Mouse (Mus musculus): ENCODE results near the gene Csad.
A peak's percentile ranks its signal among the peaks of the same experiment; 100 is the strongest.

Csad gene

DNA sequence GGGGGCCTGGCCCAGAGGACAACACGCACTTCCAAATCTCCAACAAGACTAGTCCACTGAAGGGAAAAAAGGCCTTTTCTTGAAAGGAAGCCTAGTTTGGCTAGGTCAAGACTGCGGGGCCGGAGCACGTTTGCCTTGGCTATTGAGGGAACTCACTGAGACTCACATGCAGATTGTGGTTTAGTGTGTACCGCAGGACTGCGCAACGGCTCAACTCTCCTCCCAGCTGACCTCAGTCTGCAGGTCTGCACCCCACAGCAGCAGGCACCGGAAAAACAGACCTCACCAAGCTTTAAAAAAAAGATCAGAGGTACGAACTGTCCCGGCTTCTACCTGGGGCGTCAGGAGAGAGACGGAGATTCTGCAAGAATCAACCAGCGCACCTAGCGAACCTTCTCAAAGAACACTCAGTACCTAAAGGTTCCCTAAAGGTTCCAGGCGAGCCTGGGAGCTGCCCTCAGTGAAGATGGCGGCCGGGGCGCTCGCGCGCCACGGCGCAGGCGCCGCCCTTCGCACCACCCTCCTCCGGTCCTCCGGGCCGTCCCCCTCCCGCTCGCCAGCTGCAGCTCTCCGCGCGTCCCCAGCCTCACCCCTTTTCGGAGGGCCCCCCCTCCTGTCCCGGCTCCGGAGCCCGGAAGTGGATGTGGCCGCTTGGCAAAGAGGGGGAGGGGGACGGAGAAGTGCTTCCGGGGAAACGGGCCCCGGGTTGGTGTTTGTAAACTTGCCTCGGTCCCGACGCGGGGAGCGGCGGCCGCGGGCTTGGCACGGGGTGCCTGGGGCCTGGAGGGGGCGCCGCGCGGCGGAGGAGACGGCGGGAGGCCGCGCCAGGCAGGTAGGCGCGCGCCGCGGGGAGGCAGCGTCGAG is 1.3 kb downstream of the Csad start, which contains the start of gene Zfp740:
Zfp740 (plus strand) TSS at position 279 of the 864 bp plus-strand sequence.
- peak; percentile 78 for DNase-seq (ENCODE audit: low read depth, low spot score)

DNA sequence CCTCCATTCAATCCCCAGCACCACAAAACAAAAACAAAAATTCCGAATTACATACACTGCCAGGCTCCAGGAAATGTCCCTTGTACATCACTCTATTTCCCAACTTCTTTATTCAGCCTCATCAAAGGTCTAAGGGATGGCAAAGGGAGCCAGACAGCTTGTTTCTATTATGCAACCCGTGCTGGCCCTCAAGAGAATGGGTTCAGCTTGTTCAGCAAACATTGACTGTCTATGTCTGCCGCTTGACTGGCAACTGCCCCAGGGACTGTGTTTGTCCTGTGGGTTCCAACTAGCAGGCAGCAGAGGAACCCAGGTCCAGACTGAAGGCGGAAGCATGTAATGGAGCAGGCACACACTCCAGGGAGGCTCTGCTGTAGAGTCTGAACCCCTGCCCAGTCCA is 5.7 kb downstream of the Csad start:
- DNase-seq (ENCODE audit: low read depth, low spot score) = no peak

DNA sequence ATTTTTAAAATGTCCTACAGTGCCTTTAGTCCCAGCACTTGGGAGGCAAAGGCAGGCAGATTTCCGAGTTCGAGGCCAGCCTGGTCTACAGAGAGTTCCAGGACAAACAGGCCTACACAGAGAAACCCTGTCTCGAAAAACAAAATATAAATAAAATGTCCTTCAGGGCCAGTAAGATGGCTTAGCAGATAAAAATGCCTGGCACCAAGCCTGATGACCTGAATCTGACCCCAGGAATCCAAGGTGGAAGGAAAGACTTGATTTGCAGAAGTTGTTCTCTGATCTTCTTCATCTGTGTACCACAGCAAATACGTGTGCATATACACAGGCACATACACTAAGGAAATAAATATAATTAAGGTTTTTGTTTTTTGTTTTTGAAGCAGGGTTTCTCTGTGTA is 9.2 kb downstream of the Csad start:
- no peak for DNase-seq (ENCODE audit: low read depth, low spot score)

DNA sequence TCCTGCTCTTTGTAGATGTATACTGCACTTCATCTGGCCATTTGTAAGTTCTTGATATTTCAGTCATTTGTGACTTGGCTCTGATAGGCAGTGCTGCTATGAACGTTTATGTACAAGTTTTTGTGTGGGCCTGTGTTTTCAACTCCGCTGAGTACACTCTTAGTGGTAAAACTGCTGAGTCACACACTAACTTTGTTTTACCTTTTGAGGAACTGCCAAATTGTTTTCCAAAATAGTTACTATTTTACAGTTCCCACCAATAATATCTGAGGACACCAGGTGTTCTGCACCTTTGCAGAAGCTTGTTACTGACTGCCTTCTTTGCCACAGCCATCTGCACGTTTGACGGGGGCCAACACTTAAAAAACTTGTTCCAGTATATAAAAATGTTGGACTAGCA is 10.1 kb downstream of the Csad start:
- no peak for DNase-seq (ENCODE audit: low read depth, low spot score)

DNA sequence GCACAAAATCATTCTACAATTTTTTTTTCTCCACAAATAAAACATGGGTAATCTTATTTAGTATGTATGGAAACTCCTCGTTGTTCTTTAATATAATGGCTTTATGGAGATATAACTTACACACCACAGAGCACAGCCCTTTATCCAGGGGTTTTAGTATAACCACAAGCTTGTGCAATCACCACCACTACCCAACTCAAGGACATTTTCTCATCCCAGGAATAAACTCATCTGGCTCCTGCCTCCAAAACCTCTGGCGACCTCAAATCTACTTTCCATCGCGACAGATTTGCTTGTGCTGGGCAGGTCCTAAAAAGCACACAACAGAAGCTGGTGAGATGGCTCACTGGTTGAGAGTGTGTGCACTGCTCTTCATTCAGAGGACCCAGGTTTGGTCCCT is 10.9 kb downstream of the Csad start:
- no peak for DNase-seq (ENCODE audit: low read depth, low spot score)

DNA sequence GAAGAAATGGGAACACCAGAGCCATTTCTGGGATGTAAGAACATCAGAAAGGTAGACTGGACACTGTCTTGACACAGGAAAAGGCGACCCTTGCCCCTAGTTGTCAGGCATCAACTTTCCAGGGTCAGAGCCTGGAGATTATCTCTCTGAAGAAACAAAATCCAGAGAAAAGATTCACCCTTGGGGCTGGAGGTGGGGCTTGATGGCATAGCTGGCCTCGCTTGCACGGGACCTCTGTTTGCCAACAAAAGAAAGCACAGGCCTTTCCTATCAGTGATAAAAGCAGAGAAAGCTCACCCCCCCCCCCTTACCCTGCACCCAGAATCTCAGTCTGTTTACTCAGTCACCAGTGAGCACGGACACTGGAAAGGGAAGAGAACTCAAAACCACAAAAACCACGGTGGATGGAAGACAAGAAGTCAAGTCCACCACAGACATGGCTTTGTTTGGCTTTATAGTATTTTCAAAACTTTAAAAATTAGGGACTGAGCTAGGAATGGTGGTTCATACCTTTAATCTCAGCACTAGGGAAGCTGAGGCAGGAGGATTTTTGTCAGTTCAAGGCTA is 11.6 kb downstream of the Csad start:
- no peak for DNase-seq (ENCODE audit: low read depth, low spot score)

DNA sequence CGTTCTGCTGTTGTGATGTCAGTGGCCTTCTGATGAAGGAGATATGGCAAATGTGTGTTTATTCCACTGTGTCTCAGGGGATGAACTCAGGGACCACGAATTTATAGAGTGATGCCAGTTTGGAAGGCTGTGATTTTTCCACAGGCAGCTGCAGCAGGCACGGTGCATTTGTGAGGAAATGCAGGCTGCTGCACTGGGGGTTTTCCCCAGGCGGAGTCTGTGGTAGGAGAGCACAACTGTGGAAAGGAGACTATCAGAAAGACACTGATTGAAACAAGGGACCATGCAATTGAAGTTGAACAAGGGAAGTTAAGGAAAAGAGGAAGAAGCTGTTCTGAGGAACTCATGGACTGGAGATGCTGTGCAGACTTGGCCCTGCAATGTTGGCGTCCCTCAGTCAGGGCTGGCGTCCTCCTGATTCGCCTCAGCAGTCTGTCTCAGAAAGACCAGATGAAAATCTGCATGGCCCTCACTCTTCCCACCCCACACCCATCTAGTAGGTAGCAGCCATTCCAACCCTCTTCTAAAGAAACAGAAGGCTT is 12.2 kb downstream of the Csad start:
- no peak for DNase-seq (ENCODE audit: low read depth, low spot score)

DNA sequence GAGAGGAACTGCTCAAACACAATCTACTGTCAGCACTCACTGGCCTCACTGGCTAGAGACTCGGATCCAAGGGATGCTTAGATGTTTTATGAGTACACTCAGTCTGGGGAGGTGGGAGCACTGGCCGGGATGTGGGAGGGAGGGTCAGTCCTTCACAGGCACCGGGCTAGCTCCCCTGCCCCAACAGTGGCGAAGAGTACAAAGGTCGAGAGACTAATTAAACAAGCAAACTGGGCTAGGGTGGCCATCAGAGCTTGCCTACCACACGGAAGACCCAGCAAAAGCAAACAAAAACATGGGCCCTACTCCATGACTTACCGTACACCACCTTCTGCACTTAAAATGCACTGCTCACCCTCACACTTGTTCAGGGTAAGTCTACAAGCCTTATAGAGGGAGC is 12.8 kb downstream of the Csad start:
- DNase-seq (ENCODE audit: low read depth, low spot score) = no peak

DNA sequence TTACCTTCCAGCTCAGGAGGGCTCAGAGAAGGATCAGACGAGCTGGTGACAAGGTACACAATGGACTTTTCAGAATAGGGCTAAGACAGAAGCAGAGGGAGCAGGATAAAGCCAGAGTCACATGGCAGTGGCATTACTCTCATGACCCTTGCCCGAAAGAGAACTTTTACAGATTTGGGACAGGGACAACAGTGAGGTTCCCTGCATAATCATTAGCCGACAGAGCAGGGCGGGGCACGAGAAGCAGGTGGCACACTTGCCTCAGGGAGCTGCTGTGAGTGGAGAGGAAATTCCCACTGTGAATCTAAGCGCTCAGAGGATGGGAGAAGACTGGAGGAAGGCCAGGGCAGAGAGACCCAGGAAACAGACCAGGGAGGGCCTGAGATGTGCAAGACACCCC is 15.6 kb downstream of the Csad start:
- DNase-seq (ENCODE audit: low read depth, low spot score) = no peak

DNA sequence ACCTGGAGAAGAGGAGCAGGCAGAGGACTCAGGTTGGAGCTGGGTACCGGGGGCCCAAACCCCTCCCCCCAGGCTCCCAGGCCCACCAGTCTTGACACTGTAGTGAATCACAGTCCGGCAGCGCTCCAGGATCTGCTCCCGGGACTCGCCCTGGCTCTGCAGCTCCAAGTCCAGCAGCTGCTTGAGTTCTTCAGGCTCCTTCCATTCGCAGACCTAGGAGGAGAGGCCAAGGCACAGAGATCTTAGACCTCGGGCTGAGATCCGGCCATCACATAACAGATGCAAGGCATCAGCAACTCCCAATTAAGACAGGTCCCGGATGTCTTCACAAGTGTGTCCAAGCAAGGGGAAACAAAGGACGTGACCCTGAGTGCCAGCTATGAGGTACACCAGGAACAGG is 16.4 kb downstream of the Csad start:
- no peak for DNase-seq (ENCODE audit: low read depth, low spot score)

DNA sequence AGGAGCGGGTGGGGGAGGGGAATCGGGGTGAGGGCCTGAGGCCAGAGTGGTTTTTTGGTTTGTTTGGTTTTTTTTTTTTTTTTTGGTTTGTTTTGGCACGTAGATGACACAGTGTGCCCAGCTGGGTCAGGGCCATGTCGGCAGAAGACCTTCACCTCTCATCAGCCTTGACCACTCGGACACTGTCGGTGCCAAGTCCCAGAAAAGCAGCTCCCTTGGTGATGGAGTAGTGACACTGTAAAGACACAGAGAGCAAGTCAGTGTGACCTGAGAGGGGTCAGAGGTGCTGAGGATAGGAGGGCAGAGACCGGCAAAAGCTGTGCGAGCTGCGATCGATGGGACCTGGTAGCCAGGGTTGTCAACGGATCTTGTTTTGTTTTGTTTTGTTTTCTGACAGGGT is 18.3 kb downstream of the Csad start:
- DNase-seq (ENCODE audit: low read depth, low spot score) = no peak

DNA sequence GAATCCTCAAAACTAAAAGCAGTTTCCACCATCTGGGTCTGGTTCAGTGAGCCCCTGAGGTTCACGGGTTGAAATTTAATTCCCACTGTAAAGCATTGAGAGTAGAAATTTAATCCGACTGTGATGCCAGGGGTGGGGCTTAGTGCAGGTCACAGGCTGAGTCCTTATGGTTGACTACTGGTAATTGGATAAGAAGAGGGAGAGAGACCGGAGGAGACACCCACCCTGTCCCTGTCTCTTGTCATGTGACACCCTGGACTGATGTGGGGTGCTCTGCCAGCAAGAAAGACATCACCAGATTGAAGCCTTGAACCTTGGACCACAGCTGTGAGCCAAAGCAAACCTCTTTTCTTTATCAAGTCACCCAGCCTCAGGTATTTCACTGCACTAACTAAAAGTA is 21.4 kb downstream of the Csad start:
- DNase-seq (ENCODE audit: low read depth, low spot score) = no peak

DNA sequence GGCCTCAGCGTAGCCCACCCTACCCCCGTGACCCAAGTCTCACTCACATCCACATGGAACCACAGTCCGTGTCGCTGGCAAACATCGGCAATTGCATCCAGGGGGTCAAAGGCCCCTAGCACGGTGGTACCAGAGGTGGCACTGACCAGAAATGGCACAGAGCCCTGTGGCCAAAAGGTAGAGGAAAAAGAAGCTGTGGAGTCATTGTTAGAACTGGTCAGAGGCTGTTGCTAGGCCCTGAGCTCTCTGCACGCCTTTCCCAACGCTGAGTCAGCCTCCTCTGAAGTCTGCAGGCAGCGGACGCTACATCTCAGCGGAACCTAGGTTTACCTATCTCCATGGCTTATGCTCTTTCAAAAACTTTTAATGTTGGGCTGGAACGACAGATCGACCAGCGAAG is 24.6 kb downstream of the Csad start:
- DNase-seq (ENCODE audit: low read depth, low spot score) = no peak

DNA sequence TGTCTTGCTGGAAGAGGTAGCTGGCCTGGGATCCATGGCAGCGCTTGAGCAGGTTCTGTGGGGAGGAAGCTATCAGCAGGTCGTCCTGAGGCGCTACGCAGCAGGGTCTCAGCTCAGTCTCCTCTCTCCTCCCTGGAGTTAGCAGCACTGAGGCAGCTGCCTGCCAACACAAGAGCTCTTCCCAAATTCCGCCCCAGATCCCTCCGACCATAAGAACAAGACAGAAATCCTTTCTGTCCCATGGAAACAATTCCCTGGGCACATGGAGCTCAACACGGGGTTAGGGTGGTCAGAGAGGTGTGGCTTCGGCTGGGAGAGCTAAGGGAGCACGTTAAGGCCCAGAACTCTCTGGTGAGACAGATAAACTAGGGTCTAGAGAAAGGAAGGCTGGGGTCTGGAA is 25.4 kb downstream of the Csad start:
- DNase-seq (ENCODE audit: low read depth, low spot score) = no peak

DNA sequence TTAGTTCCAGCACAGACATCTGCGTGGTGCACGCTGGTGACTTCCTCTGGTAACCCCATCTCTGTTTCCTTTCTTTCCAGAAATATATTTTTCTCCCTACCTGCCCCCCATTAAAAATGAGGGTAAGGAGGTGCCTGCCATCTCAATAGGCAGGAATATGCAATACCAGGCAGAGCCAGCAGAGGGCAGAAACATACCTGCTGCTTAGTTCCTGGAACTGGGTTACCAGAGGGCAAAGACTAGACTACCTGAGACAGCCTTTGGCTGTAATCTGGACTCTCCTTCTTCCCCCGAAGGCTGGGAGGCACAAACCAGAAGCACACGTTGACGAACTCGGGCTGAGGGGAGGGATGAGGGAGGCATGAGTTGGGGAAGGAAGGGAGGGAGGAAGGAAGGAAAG is 26.2 kb downstream of the Csad start:
- peak; percentile 55 for DNase-seq (ENCODE audit: low read depth, low spot score)

DNA sequence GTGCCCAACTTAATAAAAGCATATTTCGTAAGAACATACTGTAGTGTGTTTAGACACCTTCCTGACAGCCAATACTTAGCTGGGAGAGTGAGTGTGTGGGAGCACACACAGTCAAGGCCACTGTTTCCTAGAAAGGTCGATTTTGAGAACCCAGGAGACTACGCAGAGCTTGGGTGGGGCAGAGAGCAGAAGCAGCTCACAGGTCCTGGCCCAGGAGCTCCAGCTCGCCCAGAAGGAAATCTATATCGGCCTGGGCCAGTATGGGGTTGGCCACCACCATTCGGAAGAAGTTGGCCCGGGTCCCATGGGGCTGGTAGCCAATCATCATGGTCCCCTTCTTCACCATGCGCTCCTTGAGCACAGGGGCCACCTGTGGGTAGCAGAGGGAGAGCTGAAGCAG is 27.1 kb downstream of the Csad start:
- no peak for DNase-seq (ENCODE audit: low read depth, low spot score)

DNA sequence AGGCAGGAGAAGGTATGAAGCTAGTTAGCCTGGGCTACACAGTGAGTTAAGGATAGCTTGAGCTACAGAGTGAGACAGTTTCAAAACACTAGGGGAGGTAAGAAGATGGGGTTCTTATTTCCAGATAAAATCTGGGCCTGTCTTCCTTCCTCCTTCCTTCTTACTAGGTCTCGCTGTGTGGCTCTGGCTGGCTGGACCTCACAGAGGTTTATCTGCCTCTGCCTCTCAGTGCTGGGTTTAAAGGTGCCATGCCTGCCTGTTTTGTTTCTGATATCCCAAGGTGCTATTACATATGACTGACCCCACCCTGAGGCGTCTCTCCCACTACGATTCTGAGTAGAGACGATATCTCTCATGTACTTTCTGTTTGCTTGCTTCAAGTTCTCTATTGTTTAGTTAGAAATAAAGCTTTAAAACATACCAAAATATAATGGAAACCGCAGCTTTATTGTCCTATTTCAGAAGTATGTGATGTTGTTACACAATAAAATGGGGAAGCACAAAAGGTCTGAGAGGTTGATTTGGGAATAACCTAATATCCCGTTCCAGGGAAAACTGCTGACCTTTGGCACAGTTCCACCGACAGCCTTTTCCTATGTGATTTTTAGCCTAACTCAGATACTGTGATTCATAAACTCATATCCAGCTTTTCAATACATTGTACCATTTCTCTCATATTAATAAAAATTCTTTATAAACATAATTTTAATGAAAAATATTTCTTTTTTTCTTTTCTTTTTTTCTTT is 27.8 kb downstream of the Csad start:
- no peak for DNase-seq (ENCODE audit: low read depth, low spot score)

DNA sequence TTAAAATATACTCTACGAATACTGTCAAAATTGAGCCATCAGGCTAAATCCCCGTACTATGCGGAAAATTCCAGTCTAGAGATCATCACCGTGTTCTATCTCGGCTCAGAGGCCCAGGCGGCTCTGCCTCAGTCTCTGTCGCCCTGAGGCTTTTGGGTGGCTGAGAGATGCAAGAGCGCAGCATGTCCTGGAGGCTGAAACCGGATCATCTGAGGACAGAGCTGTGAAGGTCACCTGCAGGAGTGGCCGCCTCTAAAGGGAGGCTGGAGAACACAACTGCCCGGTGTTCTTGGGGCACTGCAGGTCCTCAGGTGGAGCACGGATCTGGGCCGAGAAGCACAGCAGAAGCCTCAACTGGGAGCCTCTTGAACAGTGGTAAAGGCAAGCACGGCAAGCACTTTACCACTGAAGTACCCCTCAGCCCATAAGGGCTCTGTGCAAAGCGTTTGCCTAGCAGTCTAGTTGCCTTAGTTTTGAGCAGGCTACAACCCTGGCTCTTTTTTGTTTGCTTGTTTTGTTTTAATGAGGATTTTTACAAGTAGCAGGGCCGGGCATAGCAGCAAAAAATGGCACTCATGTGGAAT is 28.7 kb downstream of the Csad start:
- no peak for DNase-seq (ENCODE audit: low read depth, low spot score)

DNA sequence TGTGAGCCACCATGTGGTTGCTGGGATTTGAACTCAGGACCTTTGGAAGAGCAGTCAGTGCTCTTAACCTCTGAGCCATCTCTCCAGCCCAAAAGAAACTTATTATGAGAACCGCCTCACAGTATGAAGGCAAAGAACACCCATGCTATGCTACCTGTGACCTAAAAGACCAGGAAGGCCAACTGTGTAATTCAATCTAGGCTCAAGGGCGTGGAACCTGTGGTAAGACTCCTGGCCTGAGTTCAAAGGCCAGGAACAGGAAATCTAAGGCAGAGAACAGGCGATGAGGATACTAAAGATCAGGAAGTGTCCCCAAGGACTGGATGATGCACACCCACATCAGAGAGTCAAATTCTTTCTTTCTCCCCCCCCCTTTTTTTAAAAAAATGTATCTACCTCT is 30.9 kb downstream of the Csad start:
- DNase-seq (ENCODE audit: low read depth, low spot score) = no peak

DNA sequence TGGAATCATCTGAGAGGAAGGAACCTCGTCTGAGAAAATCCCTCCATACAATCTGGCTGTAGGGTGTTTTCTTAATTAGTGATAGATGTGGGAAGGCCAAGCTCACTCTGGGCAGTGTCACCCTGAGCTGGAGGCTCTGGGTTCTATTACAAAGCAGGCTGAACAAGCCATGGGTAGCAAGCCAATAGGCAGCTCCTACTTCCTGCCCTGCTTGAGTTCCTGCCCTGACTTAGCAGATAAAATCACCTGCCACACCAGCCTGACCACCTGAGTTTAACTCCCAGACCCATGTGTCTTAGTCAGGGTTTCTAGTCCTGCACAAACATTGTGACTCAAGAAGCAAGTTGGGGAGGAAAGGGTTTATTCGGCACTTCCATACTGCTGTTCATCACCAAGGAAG is 35.5 kb downstream of the Csad start:
- no peak for DNase-seq (ENCODE audit: low read depth, low spot score)

DNA sequence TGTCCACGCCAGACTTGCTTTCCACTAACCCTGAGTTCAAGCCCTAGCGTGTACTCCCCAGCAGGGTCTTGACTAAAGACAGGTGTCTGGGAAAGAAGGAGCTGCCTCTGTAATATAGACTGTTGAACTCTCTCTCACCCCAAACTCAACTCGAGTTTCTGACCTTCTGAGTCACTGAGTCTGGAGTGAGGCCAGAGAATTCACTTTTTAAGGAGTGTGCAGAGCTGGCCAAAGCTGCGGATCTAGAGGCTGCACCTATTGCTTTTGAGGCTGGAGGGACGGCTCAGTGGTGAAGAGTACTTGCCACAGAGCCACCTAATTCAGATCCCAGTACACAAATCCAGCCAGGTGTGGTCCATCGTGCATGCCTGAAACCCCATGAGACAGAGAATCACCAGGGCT is 36.9 kb downstream of the Csad start:
- DNase-seq (ENCODE audit: low read depth, low spot score) = no peak

DNA sequence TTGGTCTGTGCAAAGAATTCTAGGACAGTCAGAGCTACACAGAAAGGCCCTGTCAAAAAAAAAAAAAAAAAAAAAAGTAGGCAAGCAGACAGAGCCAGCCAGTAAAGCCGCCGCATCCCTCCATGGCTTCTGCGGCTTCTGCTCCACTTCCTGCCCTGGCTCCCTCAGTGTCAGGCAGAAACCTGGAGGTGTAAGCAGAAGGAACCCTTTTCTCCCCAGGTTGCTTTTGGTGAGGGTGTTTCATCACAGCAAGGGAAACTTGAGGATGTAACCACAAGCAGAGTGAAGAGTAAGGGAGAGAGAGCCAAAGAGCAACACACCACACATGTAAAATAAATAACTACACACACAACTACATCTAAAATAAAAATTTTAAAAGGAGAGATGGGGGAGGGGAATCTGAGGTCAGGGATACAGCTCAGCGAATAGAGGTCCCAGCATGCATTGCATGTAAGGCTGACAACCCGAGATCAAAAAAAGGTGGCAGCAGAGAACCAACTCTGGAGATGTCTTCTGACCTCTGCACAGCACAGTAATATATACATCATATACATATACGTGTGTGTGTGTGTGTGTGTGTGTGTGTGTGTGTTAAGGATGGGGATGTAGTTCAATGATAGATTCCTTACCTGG is 38.9 kb downstream of the Csad start:
- DNase-seq (ENCODE audit: low read depth, low spot score) = no peak

Measured in c-Kit-negative CD71-positive TER-119-positive erythroid progenitor cells, embryonic 14.5 days (primary cell).